Comparison of ENCODE assay signal across 24 mouse cellular contexts in the genomic region with DNA sequence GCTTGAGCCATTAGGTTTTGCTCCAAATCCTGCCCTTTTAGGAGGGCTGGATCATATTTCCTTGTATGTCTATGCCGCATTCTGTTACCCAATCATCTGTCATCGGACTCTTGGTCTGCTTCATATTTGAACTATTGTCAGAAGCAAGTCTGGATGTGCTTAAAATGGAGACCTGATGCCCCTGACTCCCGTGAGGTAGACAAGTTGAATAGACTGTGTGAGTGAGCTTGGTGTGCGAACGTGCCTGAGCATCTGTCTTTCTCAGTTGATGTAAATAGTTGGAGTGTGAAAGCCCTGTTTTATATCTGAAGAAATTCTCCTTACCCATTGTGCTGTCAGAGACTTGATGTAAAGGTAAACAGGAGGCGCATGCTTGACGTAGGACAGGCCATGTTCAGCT. TPM values are rescaled to one million over a fixed set of nuclear protein-coding genes. Genes with fewer than 3 reads are reported as not detected.
DNase-seq lines count a peak whose midpoint lies in the region; ATAC-seq and TF ChIP-seq lines count a peak whose summit lies in the region.
"Had no signal": no experiment of that assay in that cellular context is flagged by ENCODE, and none has a peak within 500 bp of the region (broad histone marks: within the 10 kb centered on the region; RNA-seq: fewer than 3 reads in every experiment).

No protein-coding gene starts in this region.

- no peaks in the 10 kb centered on the region for H3K36me3 ChIP-seq in hindbrain, postnatal 0 days (ENCODE audit: insufficient read depth, low read length)
- no peaks in the 10 kb centered on the region for H3K36me3 ChIP-seq in hindbrain, embryonic 14.5 days (replicated peaks; ENCODE audit: control insufficient read depth, insufficient read depth)
- H3K36me3 ChIP-seq in stomach, embryonic 14.5 days (ENCODE audit: control insufficient read depth, insufficient read depth, low read length) = no peaks in the 10 kb centered on the region
- no peaks in the 10 kb centered on the region for H3K36me3 ChIP-seq in stomach, postnatal 0 days (ENCODE audit: control insufficient read depth, insufficient read depth, low read length)
- no peaks in the 10 kb centered on the region for H3K36me3 ChIP-seq in intestine, embryonic 15.5 days
- H3K36me3 ChIP-seq: hindbrain, embryonic 15.5 days; liver, embryonic 12.5 days; midbrain, embryonic 12.5 days had no signal

- H3K4me2 ChIP-seq in hindbrain, postnatal 0 days (ENCODE audit: low read depth, low read length) = no peak overlapping the region
- no peak overlapping the region for H3K4me2 ChIP-seq in hindbrain, embryonic 14.5 days (replicated peaks)
- no peak overlapping the region; the same call in 1 of the 2 replicates for H3K4me2 ChIP-seq in stomach, embryonic 14.5 days (replicated peaks; ENCODE audit: low read depth, low read length)
- H3K4me2 ChIP-seq in stomach, postnatal 0 days (replicated peaks; ENCODE audit: low read depth) = no peak overlapping the region
- H3K4me2 ChIP-seq in intestine, embryonic 15.5 days (replicated peaks) = no peak overlapping the region
- H3K4me2 ChIP-seq: forebrain, embryonic 13.5 days; heart, embryonic 13.5 days; hindbrain, embryonic 15.5 days; liver, embryonic 12.5 days; midbrain, embryonic 12.5 days had no signal

- no peak for DNase-seq in hindbrain, postnatal 0 days (ENCODE audit: low spot score)
- no peak for DNase-seq in hindbrain, embryonic 14.5 days (ENCODE audit: low spot score)
- no peak for DNase-seq in stomach, postnatal 0 days (ENCODE audit: low spot score)
- DNase-seq in embryo, embryonic 9.5 days (ENCODE audit: extremely low spot score) = no peak
- DNase-seq in adrenal gland, adult 2 months = no peak
- DNase-seq: adrenal gland, postnatal 25 days; cerebellum, adult 2 months; cerebellum, postnatal 14 days; gastrocnemius, postnatal 25 days; heart, postnatal 10 days; kidney, adult 11 months; kidney, postnatal 14 days; liver, postnatal 0 days; spleen, adult 18-20 months had no signal

- H3K4me1 ChIP-seq in hindbrain, postnatal 0 days (ENCODE audit: insufficient read depth, low read length) = 0 out of 2 replicates have a peak, but pooled peaks cover 6% of the 10 kb centered on the region
- H3K4me1 ChIP-seq in hindbrain, embryonic 14.5 days (replicated peaks; ENCODE audit: control insufficient read depth, insufficient read depth, low read length) = no peaks in the 10 kb centered on the region
- peaks cover 34% of the 10 kb centered on the region for H3K4me1 ChIP-seq in stomach, embryonic 14.5 days (ENCODE audit: control insufficient read depth, insufficient read depth, low read length)
- H3K4me1 ChIP-seq in stomach, postnatal 0 days (replicated peaks; ENCODE audit: control insufficient read depth, insufficient read depth) = 0 out of 2 replicates have a peak, but pooled peaks cover 6% of the 10 kb centered on the region
- H3K4me1 ChIP-seq in intestine, embryonic 15.5 days (replicated peaks) = peaks cover 12% of the 10 kb centered on the region
- H3K4me1 ChIP-seq: hindbrain, embryonic 15.5 days; midbrain, embryonic 12.5 days had no signal

- no peak overlapping the region for H3K9ac ChIP-seq in hindbrain, postnatal 0 days (replicated peaks; ENCODE audit: low read length)
- H3K9ac ChIP-seq in hindbrain, embryonic 14.5 days = no peak overlapping the region
- H3K9ac ChIP-seq in stomach, embryonic 14.5 days (replicated peaks; ENCODE audit: low read depth, low read length) = no peak overlapping the region
- H3K9ac ChIP-seq in stomach, postnatal 0 days (ENCODE audit: low read length) = no peak overlapping the region
- no peak overlapping the region for H3K9ac ChIP-seq in intestine, embryonic 15.5 days
- H3K9ac ChIP-seq: forebrain, embryonic 13.5 days; heart, embryonic 13.5 days; hindbrain, embryonic 15.5 days; liver, embryonic 12.5 days; liver, postnatal 0 days; midbrain, embryonic 12.5 days had no signal

- 81% methylated on average over 7 of the region's 7 CpGs for WGBS in hindbrain, postnatal 0 days
- 86% methylated on average over 7 of the region's 7 CpGs for WGBS in hindbrain, embryonic 14.5 days
- WGBS in stomach, embryonic 14.5 days = 22% methylated on average over 7 of the region's 7 CpGs
- WGBS in stomach, postnatal 0 days = 38% methylated on average over 7 of the region's 7 CpGs
- 39% methylated on average over 7 of the region's 7 CpGs for WGBS in intestine, embryonic 15.5 days

- no peaks in the 10 kb centered on the region for H3K9me3 ChIP-seq in hindbrain, postnatal 0 days (ENCODE audit: low read length)
- no peaks in the 10 kb centered on the region for H3K9me3 ChIP-seq in hindbrain, embryonic 14.5 days (ENCODE audit: control insufficient read depth, low read length)
- no peaks in the 10 kb centered on the region for H3K9me3 ChIP-seq in stomach, embryonic 14.5 days (ENCODE audit: control insufficient read depth, low read depth, low read length)
- H3K9me3 ChIP-seq in stomach, postnatal 0 days (ENCODE audit: control insufficient read depth, low read length) = no peaks in the 10 kb centered on the region
- no peaks in the 10 kb centered on the region for H3K9me3 ChIP-seq in intestine, embryonic 15.5 days
- H3K9me3 ChIP-seq: forebrain, embryonic 13.5 days; heart, embryonic 13.5 days; hindbrain, embryonic 15.5 days; liver, embryonic 12.5 days; megakaryocyte, embryonic 14.5 days; midbrain, embryonic 12.5 days had no signal

- no peak for ATAC-seq in hindbrain, postnatal 0 days
- ATAC-seq in hindbrain, embryonic 14.5 days (ENCODE audit: low FRiP score) = no peak
- ATAC-seq in stomach, embryonic 14.5 days (ENCODE audit: insufficient number of reproducible peaks, insufficient read depth, low FRiP score, low read depth) = no peak
- no peak; the same call in 1 of the 2 replicates for ATAC-seq in stomach, postnatal 0 days (ENCODE audit: low FRiP score, low TSS enrichment)
- ATAC-seq in intestine, embryonic 15.5 days = no peak
- ATAC-seq: forebrain, embryonic 13.5 days; liver, embryonic 12.5 days; liver, postnatal 0 days; Patski had no signal

- H3K27ac ChIP-seq in hindbrain, postnatal 0 days = peak overlapping the region; percentile 38; the same call in 1 of the 2 replicates
- no peak overlapping the region for H3K27ac ChIP-seq in hindbrain, embryonic 14.5 days
- peak overlapping the region; percentile 77 for H3K27ac ChIP-seq in stomach, embryonic 14.5 days (ENCODE audit: low read length)
- no peak overlapping the region; the same call in 1 of the 2 replicates for H3K27ac ChIP-seq in stomach, postnatal 0 days (replicated peaks)
- H3K27ac ChIP-seq in intestine, embryonic 15.5 days = peak overlapping the region; percentile 18; the same call in 1 of the 2 replicates
- H3K27ac ChIP-seq: forebrain, embryonic 13.5 days; hindbrain, embryonic 15.5 days; left cerebral cortex, adult 2 months; liver, embryonic 12.5 days; midbrain, embryonic 12.5 days had no signal

- no peaks in the 10 kb centered on the region for H3K27me3 ChIP-seq in hindbrain, postnatal 0 days (ENCODE audit: insufficient read depth, low read length)
- H3K27me3 ChIP-seq in hindbrain, embryonic 14.5 days (ENCODE audit: control insufficient read depth, insufficient read depth, low read length) = no peaks in the 10 kb centered on the region
- H3K27me3 ChIP-seq in stomach, embryonic 14.5 days (ENCODE audit: control insufficient read depth, insufficient read depth, low read length) = no peaks in the 10 kb centered on the region
- H3K27me3 ChIP-seq in stomach, postnatal 0 days (ENCODE audit: control insufficient read depth, insufficient read depth, low read length) = no peaks in the 10 kb centered on the region
- H3K27me3 ChIP-seq in intestine, embryonic 15.5 days (replicated peaks) = no peaks in the 10 kb centered on the region
- H3K27me3 ChIP-seq: forebrain, embryonic 13.5 days; heart, embryonic 13.5 days; hindbrain, embryonic 15.5 days; liver, embryonic 12.5 days; megakaryocyte, embryonic 14.5 days; midbrain, embryonic 12.5 days; Patski had no signal

- H3K4me3 ChIP-seq in hindbrain, postnatal 0 days (ENCODE audit: low read length) = no peak overlapping the region
- H3K4me3 ChIP-seq in hindbrain, embryonic 14.5 days (replicated peaks; ENCODE audit: low read length) = no peak overlapping the region
- H3K4me3 ChIP-seq in stomach, embryonic 14.5 days (ENCODE audit: low read depth, low read length) = no peak overlapping the region
- H3K4me3 ChIP-seq in stomach, postnatal 0 days (ENCODE audit: low read depth, low read length) = no peak overlapping the region
- no peak overlapping the region for H3K4me3 ChIP-seq in intestine, embryonic 15.5 days (replicated peaks)
- H3K4me3 ChIP-seq: forebrain, embryonic 13.5 days; heart, embryonic 13.5 days; hindbrain, embryonic 15.5 days; left cerebral cortex, adult 2 months; liver, embryonic 12.5 days; megakaryocyte, embryonic 14.5 days; midbrain, embryonic 12.5 days had no signal

- TF ChIP-seq EP300 in stomach, postnatal 0 days (optimal IDR thresholded peaks at IDR 0.05) = no peak

- TF ChIP-seq CTCF in hindbrain, postnatal 0 days (IDR thresholded peaks at IDR 0.05; ENCODE audit: low read depth) = no peak
- TF ChIP-seq CTCF in stomach, postnatal 0 days (IDR thresholded peaks at IDR 0.05; ENCODE audit: low read depth) = no peak

RNA-seq across cellular contexts. Expression of gene Itpkb, which starts 46.3 kb away (rescaled TPM):
- total RNA-seq in hindbrain, postnatal 0 days (2014; rRNA removed) = 16.9 and 19.0 TPM in 2 replicates
- polyA plus RNA-seq in hindbrain, postnatal 0 days (2015; fragmentation: Nextera tagmentation; extraction: Ambion mirVana) = 4.1 and 4.8 TPM in 2 replicates
- 2.7 and 3.0 TPM in 2 replicates for polyA plus RNA-seq in hindbrain, embryonic 14.5 days (2014; fragmentation: Nextera tagmentation; extraction: Ambion mirVana)
- 10.4 and 10.9 TPM in 2 replicates for polyA plus RNA-seq in stomach, embryonic 14.5 days (2014; fragmentation: Nextera tagmentation; extraction: Ambion mirVana)
- polyA plus RNA-seq in stomach, postnatal 0 days (2015; fragmentation: Nextera tagmentation; extraction: Ambion mirVana) = 3.7 and 4.0 TPM in 2 replicates
- 6.9 and 8.2 TPM in 2 replicates for polyA plus RNA-seq in intestine, embryonic 15.5 days (2015; fragmentation: Nextera tagmentation; extraction: Ambion mirVana)
- total RNA-seq in adrenal gland, adult 2 months (2021) = 10 to 100 TPM; 45.6 to 76.4 TPM
- 22.6 and 25.3 TPM in 2 replicates for polyA plus RNA-seq in adrenal gland, adult 2 months (2012; rRNA removed)

Comparison
In these comparisons a context has a peak if more than half of its experiments do, and no peak if none do; other contexts are left out.
1. H3K27ac ChIP-seq: peak in hindbrain, postnatal 0 days (single experiment), stomach, embryonic 14.5 days (single experiment) and intestine, embryonic 15.5 days (single experiment); none in hindbrain, embryonic 14.5 days (single experiment) and stomach, postnatal 0 days (single experiment).